Mouse (Mus musculus) bone marrow, adult 2 months (tissue): Measurements from ENCODE around the gene Dnajc21.

Source experiments
- CTCF ChIP-seq: fragments of 200-500 bp; IDR thresholded peaks from 2 replicates; pipeline ENCODE4 v1.5.1; 2011; ENCODE audit warnings: low read length, control low read depth; ENCODE audit not compliant: control insufficient read depth, insufficient read depth
- POLR2A ChIP-seq: fragments of 200-500 bp; IDR thresholded peaks from 2 replicates; pipeline ENCODE4 v1.6.1; 2011; ENCODE audit warnings: low read depth, mild to moderate bottlenecking, control low read depth, low read length, borderline replicate concordance; ENCODE audit not compliant: control insufficient read depth

DNA sequence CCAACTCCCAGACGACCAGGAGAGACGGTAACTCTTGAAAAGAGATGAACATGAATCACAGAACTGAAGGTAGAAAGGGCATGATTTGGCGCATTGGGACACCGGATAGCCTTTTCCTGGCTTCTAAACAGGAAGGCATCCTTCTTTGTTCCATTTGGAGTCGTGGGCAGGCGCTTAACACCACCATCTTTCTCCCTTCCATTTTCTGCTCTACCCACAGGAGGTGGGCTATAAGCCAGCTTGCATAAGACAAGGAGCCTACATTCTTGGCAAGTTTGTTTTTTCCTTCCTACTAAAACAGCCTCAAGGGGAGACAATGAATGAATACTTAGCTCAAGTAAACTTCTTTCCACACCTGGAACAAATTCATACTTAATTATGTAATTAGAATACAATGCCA lies 56.7 kb downstream of the Dnajc21 start:
- TF ChIP-seq CTCF (no peak), POLR2A (no peak)
